Mouse (Mus musculus) testis, adult 10 weeks (tissue): ENCODE measurements around the gene Actr10. TPM values are rescaled to one million over a fixed set of nuclear protein-coding genes. Genes with fewer than 3 reads are reported as not detected.

Experiments
- polyA plus RNA-seq: library from polyadenylated mRNA; stranded (reverse); fragments of 350-450 nt; fragmentation: Illumina TruSeq; extraction: RNeasy Lipid Tissue Mini Kit (QIAGEN cat#74804); gene quantifications from one replicate; pipeline ENCODE4 v1.2.3, GENCODE M21; 2014; ENCODE audit warnings: low read depth, low replicate concordance

Gene Actr10
- 1,280 TPM for polyA plus RNA-seq

DNA sequence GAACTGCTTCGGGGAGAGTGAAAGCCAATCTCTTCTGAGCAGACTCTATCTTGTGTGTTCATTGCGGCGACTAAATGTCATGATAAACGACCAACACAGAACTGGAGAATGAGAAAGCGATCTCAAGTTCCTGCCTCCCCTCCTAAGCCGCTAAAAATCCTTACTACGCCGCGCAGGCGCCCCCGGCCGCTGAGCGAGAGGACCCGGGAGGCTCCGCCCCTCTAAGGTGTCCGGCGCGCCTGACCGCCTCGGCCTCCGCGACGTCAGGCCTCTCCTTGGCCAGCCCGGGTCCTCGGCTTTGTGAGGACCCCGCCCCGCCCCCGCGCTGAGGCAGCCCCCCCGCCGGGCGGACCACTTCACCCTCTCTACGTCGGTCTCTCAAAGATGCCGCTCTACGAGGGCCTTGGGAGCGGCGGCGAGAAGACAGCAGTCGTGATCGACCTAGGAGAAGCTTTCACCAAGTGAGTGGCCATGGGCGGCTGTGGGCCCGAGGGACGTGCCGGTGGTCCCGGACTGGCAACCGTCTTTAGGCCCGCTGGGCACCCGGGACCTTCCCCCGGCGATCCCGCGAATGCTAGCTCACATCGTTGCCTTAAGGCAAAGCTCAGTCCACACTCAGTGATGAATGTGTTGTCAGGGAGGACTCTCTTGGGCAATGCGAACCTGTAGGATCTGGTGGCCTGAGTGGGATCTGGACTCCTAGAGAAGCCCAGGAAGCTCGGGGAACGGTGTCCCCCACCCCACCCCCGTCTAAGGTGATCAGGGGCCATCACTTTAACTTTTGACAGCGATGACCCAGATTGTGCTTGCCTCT lies at the start of gene Actr10:
TSS of gene Actr10 (plus strand) at position 287 of the 814 bp plus-strand sequence.

DNA sequence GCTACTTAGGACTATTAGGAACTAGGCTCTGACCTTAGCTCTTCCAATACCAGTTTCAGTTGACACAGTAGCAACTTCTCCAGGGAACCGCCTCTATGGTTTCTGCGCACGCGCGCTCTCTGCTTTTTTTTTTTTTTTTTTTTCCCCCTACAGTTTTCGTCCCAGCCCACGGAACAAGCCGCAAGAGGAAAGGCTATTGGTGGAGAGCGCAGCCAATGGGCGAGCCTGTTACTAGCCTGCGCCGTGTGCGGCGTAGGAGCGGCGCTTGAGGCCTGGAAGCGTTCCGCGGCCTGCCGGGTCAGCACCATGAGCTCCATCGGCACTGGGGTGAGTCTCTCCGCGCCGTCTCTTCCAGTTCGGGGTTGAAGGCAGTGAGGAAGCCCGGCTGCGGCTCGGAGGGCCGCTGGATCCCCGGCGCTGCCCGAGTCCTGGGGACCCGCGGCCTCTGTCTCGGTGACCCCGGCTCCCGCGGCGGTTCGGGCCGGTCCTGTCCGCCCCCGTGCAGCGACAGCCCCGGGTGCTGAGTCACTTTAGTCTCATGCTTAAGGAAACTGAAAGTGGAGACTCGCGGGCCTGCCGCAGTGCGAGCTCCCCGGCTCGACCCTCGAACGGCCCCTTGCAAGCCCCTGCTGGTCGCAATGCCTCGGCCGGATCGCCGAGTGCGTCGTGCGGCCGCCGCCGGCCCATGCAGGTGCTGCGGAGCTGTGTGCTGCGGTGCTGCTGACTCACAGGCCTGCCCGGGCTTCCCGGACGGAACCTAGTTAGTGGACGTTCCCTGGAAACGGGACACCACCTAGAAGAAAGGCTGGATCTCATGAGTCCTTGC lies 37.0 kb downstream of the Actr10 start, which contains the start of gene Psma3:
TSS of gene Psma3 (plus strand) at position 181 of the 826 bp plus-strand sequence.

Other genes with a start within 250 kb of the Actr10 start
- gene Frmd6, start 112.3 kb upstream of the Actr10 start, polyA plus RNA-seq = 5.9 TPM
- gene Psma3, start 36.8 kb downstream of the Actr10 start, polyA plus RNA-seq = 483 TPM
- 21.7 TPM for gene Arid4a, start 78.1 kb downstream of the Actr10 start, polyA plus RNA-seq
- gene Tomm20l, start 173.6 kb downstream of the Actr10 start, polyA plus RNA-seq = 74.8 TPM
- 34.3 TPM for gene Timm9, start 198.8 kb downstream of the Actr10 start, polyA plus RNA-seq
- 78.3 TPM for gene 2700049A03Rik, start 199.0 kb downstream of the Actr10 start, polyA plus RNA-seq